Mouse (Mus musculus) hindbrain, embryonic 14.5 days (tissue): ENCODE measurements around the gene Olfr380. TPM values are rescaled to one million over a fixed set of nuclear protein-coding genes. Genes with fewer than 3 reads are reported as not detected.

ENCODE experiments used
- ATAC-seq: fragments of 200-750 bp; cut with Nextera tagmentation; 2 replicates; pipeline ENCODE4 v1.8.0; 2017; ENCODE audit warnings: moderate number of reproducible peaks, mild to moderate bottlenecking, moderate TSS enrichment, moderate library complexity; ENCODE audit not compliant: low FRiP score
- DNase-seq: peaks from one replicate; pipeline ENCODE4 v3.0.0-alpha.2; 2015; ENCODE audit warnings: low spot score
- H3K27ac ChIP-seq: fragments of 300-500 bp; sonication (generic); 2 replicates; pipeline ENCODE4 v1.5.1; 2014; ENCODE audit warnings: mild to moderate bottlenecking, moderate library complexity
- H3K27me3 ChIP-seq: fragments of 300-500 bp; sonication (generic); 2 replicates; pipeline ENCODE4 v1.6.1; 2014; ENCODE audit warnings: mild to moderate bottlenecking, low read length, mixed read lengths; ENCODE audit not compliant: control insufficient read depth, insufficient read depth
- H3K36me3 ChIP-seq: fragments of 300-500 bp; sonication (generic); replicated peaks from 2 replicates; pipeline ENCODE4 v1.6.1; 2014; ENCODE audit not compliant: control insufficient read depth, insufficient read depth
- H3K4me1 ChIP-seq: fragments of 300-500 bp; sonication (generic); replicated peaks from 2 replicates; pipeline ENCODE4 v1.6.1; 2014; ENCODE audit warnings: antibody characterized with exemption, low read length, mixed read lengths; ENCODE audit not compliant: control insufficient read depth, insufficient read depth
- H3K4me2 ChIP-seq: fragments of 300-500 bp; sonication (generic); replicated peaks from 2 replicates; pipeline ENCODE4 v1.6.1; 2014; ENCODE audit warnings: mild to moderate bottlenecking, moderate library complexity
- H3K4me3 ChIP-seq: fragments of 300-500 bp; sonication (generic); replicated peaks from 2 replicates; pipeline ENCODE4 v1.5.1; 2014; ENCODE audit warnings: mild to moderate bottlenecking, low read length
- H3K9ac ChIP-seq: fragments of 300-500 bp; sonication (generic); 2 replicates; pipeline ENCODE4 v1.6.1; 2014
- H3K9me3 ChIP-seq: fragments of 300-500 bp; sonication (generic); 2 replicates; pipeline ENCODE4 v1.6.1; 2016; ENCODE audit warnings: low read length; ENCODE audit not compliant: control insufficient read depth
- WGBS: fragments of 180-500 bp; shearing (Covaris S2); extraction: QIAGEN DNeasy Blood & Tissue Kit; methylation state at CpG from one replicate; pipeline ENCODE4 v1.1.7; 2014; 5-methylcytosine and 5-hydroxymethylcytosine counted together
- polyA plus RNA-seq: library from polyadenylated mRNA; unstranded; fragments of >200 nt; fragmentation: Nextera tagmentation; extraction: Ambion mirVana; gene quantifications from 2 replicates; pipeline ENCODE4 v1.2.1, GENCODE M21; 2014

Gene Olfr380
- polyA plus RNA-seq = not detected in 2 replicates

DNA sequence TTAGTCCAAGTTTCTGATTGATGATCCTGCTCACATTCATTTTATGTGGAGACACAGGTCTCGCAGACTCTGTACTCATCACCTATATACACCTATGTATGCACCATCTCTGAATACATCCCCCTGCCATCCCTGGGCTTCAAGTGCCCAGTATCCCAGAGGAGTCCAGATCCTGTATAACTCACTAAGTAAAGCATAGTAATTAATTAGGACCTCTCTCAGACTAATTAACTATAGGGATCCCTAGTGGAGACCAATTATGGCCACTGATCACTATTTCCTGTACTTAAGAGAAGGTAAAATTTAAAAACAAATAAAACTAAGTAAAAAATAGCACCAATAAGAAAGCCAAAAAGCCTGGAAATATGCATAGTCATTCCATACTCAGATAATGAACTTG, at the start of gene Olfr380:
Gene Olfr380 (minus strand): TSS at position 101 of the 400 bp plus-strand sequence.
- Histone ChIP-seq H3K9ac (no peak within 1 kb of the TSS), H3K27ac (no peak within 1 kb of the TSS), H3K9me3 (0 out of 2 replicates have a peak, but pooled peaks cover 5% of the 10 kb centered on the region), H3K27me3 (no peaks in the 10 kb centered on the region), H3K36me3 (no peaks in the 10 kb centered on the region), H3K4me3 (no peak within 1 kb of the TSS), H3K4me1 (no peaks in the 10 kb centered on the region), H3K4me2 (no peak within 1 kb of the TSS)
- WGBS = 94% methylated on average over 1 of the region's 1 CpGs
- ATAC-seq (no peak), DNase-seq (no peak)

DNA sequence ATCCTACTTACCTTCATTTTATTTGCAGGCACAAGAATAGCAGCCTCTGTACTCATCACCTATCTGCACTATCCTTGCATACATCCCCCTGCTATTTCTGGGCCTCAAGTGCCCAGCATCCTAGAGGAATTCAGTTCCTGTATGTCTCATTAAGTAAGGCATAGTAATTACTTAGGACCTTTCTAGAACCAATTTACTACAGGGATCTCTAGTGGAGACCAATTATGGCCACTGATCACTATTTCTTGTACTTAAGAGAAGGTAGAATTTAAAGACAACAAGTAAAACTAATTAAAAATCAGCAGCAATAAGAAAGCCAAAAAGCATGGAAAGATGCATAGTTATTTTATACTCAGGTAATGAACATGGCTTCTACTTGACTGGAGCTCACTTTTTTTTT, 34.2 kb upstream of the Olfr380 start, which contains the start of gene Olfr381:
Gene Olfr381 (minus strand): TSS at position 101 of the 400 bp plus-strand sequence.
- H3K4me2 ChIP-seq = no peak within 1 kb of the TSS
- H3K4me3 ChIP-seq = no peak within 1 kb of the TSS
- H3K9me3 ChIP-seq = no peaks in the 10 kb centered on the region
- no peak within 1 kb of the TSS for H3K9ac ChIP-seq
- no peaks in the 10 kb centered on the region for H3K27me3 ChIP-seq
- ATAC-seq = no peak
- no peaks in the 10 kb centered on the region for H3K4me1 ChIP-seq
- H3K36me3 ChIP-seq = no peaks in the 10 kb centered on the region
- no peak within 1 kb of the TSS for H3K27ac ChIP-seq
- no peak for DNase-seq

DNA sequence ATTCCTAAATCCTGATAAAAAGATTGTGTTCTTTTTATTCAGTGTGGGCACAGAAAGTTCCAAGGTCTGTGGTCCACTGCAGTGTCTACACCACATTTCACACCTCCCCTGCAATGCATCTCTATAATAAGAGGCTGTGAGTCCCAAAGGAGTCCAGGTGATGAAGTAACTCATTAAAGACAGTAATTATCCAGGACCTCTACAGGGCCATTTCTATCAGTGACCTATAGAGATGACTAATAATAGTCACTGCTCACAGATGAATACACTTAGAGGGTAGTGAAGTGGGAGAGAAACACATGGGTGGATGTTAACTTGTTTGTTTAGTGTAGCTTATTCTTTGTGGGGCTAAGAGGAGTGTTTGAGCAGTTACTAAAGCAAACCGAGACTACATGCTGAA, 28.9 kb downstream of the Olfr380 start, which contains the start of gene Olfr378:
Gene Olfr378 (minus strand): TSS at position 101 of the 400 bp plus-strand sequence.
- no peak within 1 kb of the TSS for H3K4me2 ChIP-seq
- peaks cover 15% of the 10 kb centered on the region for H3K9me3 ChIP-seq
- H3K27me3 ChIP-seq = no peaks in the 10 kb centered on the region
- no peak within 1 kb of the TSS for H3K27ac ChIP-seq
- no peaks in the 10 kb centered on the region for H3K4me1 ChIP-seq
- ATAC-seq (no peak), DNase-seq (no peak)
- H3K9ac ChIP-seq = no peak within 1 kb of the TSS
- no peaks in the 10 kb centered on the region for H3K36me3 ChIP-seq
- WGBS = 94% methylated on average over 1 of the region's 1 CpGs
- no peak within 1 kb of the TSS for H3K4me3 ChIP-seq

Other genes with a start within 250 kb of the Olfr380 start
- gene Trpv1, start 223.2 kb downstream of the Olfr380 start, polyA plus RNA-seq = 0.16 and 0.29 TPM in 2 replicates
- gene Trpv3, start 190.1 kb downstream of the Olfr380 start, polyA plus RNA-seq = 0.27 and 0.32 TPM in 2 replicates
- 2.5 and 2.8 TPM in 2 replicates for gene Aspa, start 127.9 kb downstream of the Olfr380 start, polyA plus RNA-seq
- gene Gm49340, start 127.8 kb downstream of the Olfr380 start, polyA plus RNA-seq = not detected in 2 replicates
- not detected in 2 replicates for gene Spata22, start 127.8 kb downstream of the Olfr380 start, polyA plus RNA-seq
- gene Olfr20, start 106.7 kb downstream of the Olfr380 start, polyA plus RNA-seq = not detected in 2 replicates
- gene Olfr376, start 86.3 kb downstream of the Olfr380 start, polyA plus RNA-seq = not detected in 2 replicates
- gene Olfr1, start 57.9 kb downstream of the Olfr380 start, polyA plus RNA-seq = not detected in 2 replicates
- gene Olfr378, start 29.0 kb downstream of the Olfr380 start, polyA plus RNA-seq = not detected in 2 replicates
- not detected in 2 replicates for gene Olfr381, start 34.1 kb upstream of the Olfr380 start, polyA plus RNA-seq
- gene Olfr382, start 59.7 kb upstream of the Olfr380 start, polyA plus RNA-seq = not detected in 2 replicates
- not detected in 2 replicates for gene Olfr385, start 135.5 kb upstream of the Olfr380 start, polyA plus RNA-seq
- not detected in 2 replicates for gene Olfr384, start 141.1 kb upstream of the Olfr380 start, polyA plus RNA-seq
- gene Zfp735, start 231.3 kb upstream of the Olfr380 start, polyA plus RNA-seq = not detected in 2 replicates